Mouse (Mus musculus) stomach, embryonic 14.5 days (tissue): ENCODE data around the gene Prpf8. TPM values are rescaled to one million over a fixed set of nuclear protein-coding genes. Genes with fewer than 3 reads are reported as not detected.

Experiments
- ATAC-seq: fragments of 200-750 bp; cut with Nextera tagmentation; 2 replicates; pipeline ENCODE4 v1.8.0; 2017; ENCODE audit warnings: low read depth, moderate TSS enrichment; ENCODE audit not compliant: insufficient number of reproducible peaks, insufficient read depth, low FRiP score
- H3K27ac ChIP-seq: fragments of 300-500 bp; sonication (generic); 2 replicates; pipeline ENCODE4 v1.5.1; 2014; ENCODE audit warnings: mild to moderate bottlenecking, low read length, moderate library complexity, mixed read lengths
- H3K27me3 ChIP-seq: fragments of 300-500 bp; sonication (generic); 2 replicates; pipeline ENCODE4 v1.6.1; 2014; ENCODE audit warnings: low read length, control low read depth, mixed read lengths; ENCODE audit not compliant: control insufficient read depth, insufficient read depth
- H3K36me3 ChIP-seq: fragments of 300-500 bp; sonication (generic); 2 replicates; pipeline ENCODE4 v1.6.1; 2014; ENCODE audit warnings: mild to moderate bottlenecking, control low read depth, low read length, moderate library complexity, mixed read lengths; ENCODE audit not compliant: control insufficient read depth, insufficient read depth
- H3K4me1 ChIP-seq: fragments of 300-500 bp; sonication (generic); 2 replicates; pipeline ENCODE4 v1.6.1; 2014; ENCODE audit warnings: low read length, control low read depth, mixed read lengths; ENCODE audit not compliant: control insufficient read depth, insufficient read depth
- H3K4me2 ChIP-seq: fragments of 300-500 bp; sonication (generic); replicated peaks from 2 replicates; pipeline ENCODE4 v1.6.1; 2014; ENCODE audit warnings: low read depth, low read length, control low read depth
- H3K4me3 ChIP-seq: fragments of 300-500 bp; sonication (generic); 2 replicates; pipeline ENCODE4 v1.5.1; 2014; ENCODE audit warnings: low read depth, low read length, control low read depth
- H3K9ac ChIP-seq: fragments of 300-500 bp; sonication (generic); replicated peaks from 2 replicates; pipeline ENCODE4 v1.6.1; 2014; ENCODE audit warnings: low read depth, mild to moderate bottlenecking, control low read depth, low read length, moderate library complexity, mixed read lengths
- H3K9me3 ChIP-seq: fragments of 300-500 bp; sonication (generic); 2 replicates; pipeline ENCODE4 v1.6.1; 2016; ENCODE audit warnings: low read depth, low read length, control low read depth; ENCODE audit not compliant: control insufficient read depth
- WGBS: fragments of 180-500 bp; shearing (Covaris S2); extraction: QIAGEN DNeasy Blood & Tissue Kit; methylation state at CpG from one replicate; pipeline ENCODE4 v1.1.7; 2014; 5-methylcytosine and 5-hydroxymethylcytosine counted together
- polyA plus RNA-seq: library from polyadenylated mRNA; unstranded; fragments of >200 nt; fragmentation: Nextera tagmentation; extraction: Ambion mirVana; gene quantifications from 2 replicates; pipeline ENCODE4 v1.2.1, GENCODE M21; 2014

The Prpf8 gene
- 79.7 and 79.8 TPM in 2 replicates for polyA plus RNA-seq

DNA sequence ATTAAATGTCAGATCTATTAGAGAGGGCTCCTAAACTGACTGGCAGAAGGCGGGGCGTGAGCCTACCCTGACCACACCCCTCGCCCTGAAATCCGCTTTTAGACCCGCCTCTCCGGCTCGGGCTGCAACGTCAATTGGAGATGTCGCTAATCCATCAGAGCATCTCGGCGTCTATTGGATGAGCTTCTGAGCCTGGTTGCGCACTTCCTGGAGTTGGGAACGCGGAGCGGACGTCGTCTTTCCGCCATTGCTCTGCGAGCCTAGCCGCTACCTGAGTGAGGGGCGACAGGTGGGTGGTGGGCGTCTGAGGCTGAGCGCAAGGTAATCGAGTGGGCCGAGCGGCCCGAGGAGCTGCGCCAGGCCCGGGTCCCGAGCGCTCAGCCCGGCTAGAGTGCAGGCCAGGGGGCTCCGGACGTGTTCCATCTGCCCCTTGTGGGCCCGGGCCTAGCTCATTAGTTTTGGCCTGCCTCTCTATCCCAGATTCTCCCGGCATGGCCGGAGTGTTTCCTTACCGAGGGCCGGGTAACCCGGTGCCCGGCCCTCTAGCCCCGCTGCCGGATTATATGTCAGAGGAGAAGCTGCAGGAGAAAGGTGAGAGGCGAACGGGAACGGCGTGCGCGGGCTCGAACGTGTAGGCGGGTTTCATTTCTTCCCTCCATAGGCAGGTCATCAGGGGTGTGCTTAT, at the start of gene Prpf8:
Gene Prpf8 (plus strand): TSS at position 216 of the 685 bp plus-strand sequence.
- peaks cover 30% of the 10 kb centered on the region for H3K36me3 ChIP-seq
- peak within 1 kb of the TSS; percentile 58 for H3K9ac ChIP-seq
- H3K27me3 ChIP-seq = no peaks in the 10 kb centered on the region
- under 1% methylated on average over 52 of the region's 52 CpGs for WGBS
- H3K4me3 ChIP-seq = peak within 1 kb of the TSS; percentile 72
- peaks cover 10% of the 10 kb centered on the region for H3K4me1 ChIP-seq
- H3K9me3 ChIP-seq = no peaks in the 10 kb centered on the region
- ATAC-seq = peak; percentile 99
- H3K27ac ChIP-seq = peak within 1 kb of the TSS; percentile 41; the same call in 1 of the 2 replicates
- H3K4me2 ChIP-seq = peak within 1 kb of the TSS; percentile 69

GRCm38 (mm10) chr11:75438194-75438593, 48.4 kb upstream of the Prpf8 start:
- Histone ChIP-seq H3K4me1 (0 out of 2 replicates have a peak, but pooled peaks cover 2% of the 10 kb centered on the region), H3K4me2 (no peak overlapping the region), H3K36me3 (peaks cover 12% of the 10 kb centered on the region), H3K4me3 (no peak overlapping the region), H3K9me3 (no peaks in the 10 kb centered on the region), H3K27ac (no peak overlapping the region), H3K27me3 (no peaks in the 10 kb centered on the region), H3K9ac (no peak overlapping the region)
- 77% methylated on average over 13 of the region's 13 CpGs for WGBS
- no peak for ATAC-seq

GRCm38 (mm10) chr11:75438804-75439203, 47.8 kb upstream of the Prpf8 start:
- no peak overlapping the region for H3K9ac ChIP-seq
- peaks cover 12% of the 10 kb centered on the region for H3K36me3 ChIP-seq
- WGBS = 85% methylated on average over 3 of the region's 3 CpGs
- H3K4me3 ChIP-seq = no peak overlapping the region
- no peaks in the 10 kb centered on the region for H3K9me3 ChIP-seq
- 0 out of 2 replicates have a peak, but pooled peaks cover 2% of the 10 kb centered on the region for H3K4me1 ChIP-seq
- no peak overlapping the region for H3K4me2 ChIP-seq
- H3K27me3 ChIP-seq = no peaks in the 10 kb centered on the region
- no peak overlapping the region for H3K27ac ChIP-seq
- no peak for ATAC-seq

DNA sequence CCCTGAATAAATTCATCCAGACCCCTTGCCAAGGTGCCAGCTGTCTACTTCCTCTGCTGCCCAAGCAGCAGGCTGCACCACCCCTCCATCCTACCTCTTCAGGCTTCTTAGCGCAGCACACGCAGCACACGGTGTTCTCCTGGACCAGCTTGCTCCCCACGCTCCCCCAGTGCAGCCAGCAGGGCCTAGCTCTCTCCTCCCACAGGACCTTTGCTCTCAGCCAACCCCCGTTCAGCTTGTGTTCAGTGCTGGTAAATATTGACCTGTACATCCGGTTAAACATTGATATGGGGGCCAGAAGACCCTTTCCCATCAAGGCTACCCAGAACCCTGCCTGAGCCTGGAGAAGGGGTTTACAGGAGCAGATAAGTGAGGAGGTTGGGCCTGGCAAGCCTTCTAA, 47.3 kb upstream of the Prpf8 start, which contains the start of gene Serpinf2:
Gene Serpinf2 (minus strand): TSS at position 229 of the 400 bp plus-strand sequence.
- no peak within 1 kb of the TSS for H3K9ac ChIP-seq
- 0 out of 2 replicates have a peak, but pooled peaks cover 2% of the 10 kb centered on the region for H3K4me1 ChIP-seq
- peaks cover 12% of the 10 kb centered on the region for H3K36me3 ChIP-seq
- H3K4me3 ChIP-seq = no peak within 1 kb of the TSS
- ATAC-seq = peak; percentile 73
- 70% methylated on average over 6 of the region's 6 CpGs for WGBS
- no peak within 1 kb of the TSS for H3K4me2 ChIP-seq
- no peak within 1 kb of the TSS for H3K27ac ChIP-seq
- H3K27me3 ChIP-seq = no peaks in the 10 kb centered on the region
- H3K9me3 ChIP-seq = no peaks in the 10 kb centered on the region

GRCm38 (mm10) chr11:75439951-75440350, 46.7 kb upstream of the Prpf8 start:
- WGBS = 83% methylated on average over 3 of the region's 3 CpGs
- no peak overlapping the region for H3K27ac ChIP-seq
- H3K4me1 ChIP-seq = 0 out of 2 replicates have a peak, but pooled peaks cover 2% of the 10 kb centered on the region
- H3K4me2 ChIP-seq = no peak overlapping the region
- no peak overlapping the region for H3K9ac ChIP-seq
- no peak overlapping the region for H3K4me3 ChIP-seq
- H3K9me3 ChIP-seq = no peaks in the 10 kb centered on the region
- H3K36me3 ChIP-seq = peaks cover 15% of the 10 kb centered on the region
- no peak for ATAC-seq
- H3K27me3 ChIP-seq = no peaks in the 10 kb centered on the region

DNA sequence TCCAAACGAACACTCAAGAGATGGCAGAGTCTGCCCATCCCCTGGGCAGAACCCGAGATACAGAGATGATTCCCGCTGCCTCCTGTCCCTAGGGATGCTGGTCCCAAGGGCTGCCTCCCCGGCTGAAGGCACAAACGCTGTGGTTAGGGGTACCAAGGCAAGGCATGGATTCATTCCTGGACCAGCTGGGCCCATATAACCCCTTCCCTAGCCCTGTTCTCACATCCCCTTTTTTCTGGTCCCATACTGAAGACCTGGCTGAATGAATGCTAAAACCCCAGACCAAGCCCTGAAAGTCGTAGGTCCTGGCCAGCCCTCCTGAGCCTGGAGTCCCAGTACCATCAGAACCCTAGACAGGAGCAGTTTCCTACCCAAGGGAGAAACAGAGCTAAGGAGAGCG, 45.6 kb upstream of the Prpf8 start:
- no peak overlapping the region for H3K4me2 ChIP-seq
- H3K9me3 ChIP-seq = no peaks in the 10 kb centered on the region
- H3K4me3 ChIP-seq = no peak overlapping the region
- WGBS = 82% methylated on average over 7 of the region's 7 CpGs
- 0 out of 2 replicates have a peak, but pooled peaks cover 2% of the 10 kb centered on the region for H3K4me1 ChIP-seq
- H3K27me3 ChIP-seq = no peaks in the 10 kb centered on the region
- H3K27ac ChIP-seq = no peak overlapping the region
- H3K36me3 ChIP-seq = peaks cover 15% of the 10 kb centered on the region
- ATAC-seq = no peak
- H3K9ac ChIP-seq = no peak overlapping the region

DNA sequence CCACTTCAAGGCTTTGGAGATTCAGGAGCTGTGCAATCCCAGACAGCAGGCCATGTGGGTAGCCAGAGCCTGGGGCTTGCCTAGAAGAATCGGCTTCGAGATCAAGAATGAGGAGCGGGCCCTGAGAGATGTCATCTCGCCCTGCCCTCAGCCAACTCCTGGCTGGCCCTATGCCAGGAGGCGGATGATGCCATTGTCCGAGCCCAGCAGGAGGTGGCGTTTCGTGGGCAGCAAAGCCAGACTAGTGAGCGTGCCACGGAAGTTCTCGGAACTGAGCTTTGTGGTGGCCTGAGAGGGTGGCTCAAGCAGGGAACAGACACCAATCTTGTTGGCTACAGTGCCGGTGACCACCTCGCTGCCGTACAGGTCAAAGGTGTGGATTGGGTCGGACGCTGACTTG, 45.0 kb upstream of the Prpf8 start:
- H3K27ac ChIP-seq = no peak overlapping the region
- H3K4me2 ChIP-seq = no peak overlapping the region
- no peaks in the 10 kb centered on the region for H3K9me3 ChIP-seq
- H3K27me3 ChIP-seq = no peaks in the 10 kb centered on the region
- no peak for ATAC-seq
- no peak overlapping the region for H3K9ac ChIP-seq
- WGBS = 92% methylated on average over 16 of the region's 16 CpGs
- H3K4me1 ChIP-seq = 0 out of 2 replicates have a peak, but pooled peaks cover 2% of the 10 kb centered on the region
- H3K4me3 ChIP-seq = no peak overlapping the region
- H3K36me3 ChIP-seq = peaks cover 15% of the 10 kb centered on the region

DNA sequence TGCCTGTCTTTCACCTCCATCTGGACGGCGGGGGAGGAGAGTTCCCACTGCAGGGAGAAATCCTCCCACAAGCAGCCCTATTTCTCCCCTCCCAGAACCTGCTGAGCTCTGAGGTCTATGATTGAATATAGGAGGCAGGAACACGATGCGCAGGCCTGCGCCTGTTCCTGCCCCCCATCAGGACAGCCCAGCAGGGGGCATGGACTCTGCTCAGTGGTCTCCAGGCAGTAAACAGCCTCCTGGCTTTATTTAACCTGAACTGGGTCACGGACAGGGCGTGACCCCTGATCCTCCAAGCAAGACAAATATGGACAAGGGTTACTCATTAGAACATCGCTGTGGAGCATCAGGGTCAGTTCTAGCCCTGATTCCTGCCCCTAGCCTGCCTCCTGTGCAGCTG, 42.9 kb upstream of the Prpf8 start:
- H3K27me3 ChIP-seq = no peaks in the 10 kb centered on the region
- WGBS = 51% methylated on average over 8 of the region's 8 CpGs
- H3K27ac ChIP-seq = no peak overlapping the region
- no peak overlapping the region for H3K4me3 ChIP-seq
- no peak for ATAC-seq
- H3K9me3 ChIP-seq = no peaks in the 10 kb centered on the region
- H3K36me3 ChIP-seq = peaks cover 15% of the 10 kb centered on the region
- no peak overlapping the region for H3K9ac ChIP-seq
- no peak overlapping the region for H3K4me2 ChIP-seq
- 0 out of 2 replicates have a peak, but pooled peaks cover 2% of the 10 kb centered on the region for H3K4me1 ChIP-seq
